Mouse (Mus musculus) embryonic fibroblast, embryonic 13.5 days (primary cell): ENCODE data around the gene Ebpl.

ENCODE experiments used
- CTCF ChIP-seq: IDR thresholded peaks from 2 replicates; pipeline ENCODE4 v1.5.1; 2011; ENCODE audit warnings: mild to moderate bottlenecking, control low read depth, low read length, moderate library complexity, borderline replicate concordance; ENCODE audit not compliant: insufficient read depth
- POLR2A ChIP-seq: IDR thresholded peaks from 2 replicates; pipeline ENCODE4 v1.6.1; 2011; ENCODE audit warnings: low read depth, mild to moderate bottlenecking, control low read depth, low read length, moderate library complexity

DNA sequence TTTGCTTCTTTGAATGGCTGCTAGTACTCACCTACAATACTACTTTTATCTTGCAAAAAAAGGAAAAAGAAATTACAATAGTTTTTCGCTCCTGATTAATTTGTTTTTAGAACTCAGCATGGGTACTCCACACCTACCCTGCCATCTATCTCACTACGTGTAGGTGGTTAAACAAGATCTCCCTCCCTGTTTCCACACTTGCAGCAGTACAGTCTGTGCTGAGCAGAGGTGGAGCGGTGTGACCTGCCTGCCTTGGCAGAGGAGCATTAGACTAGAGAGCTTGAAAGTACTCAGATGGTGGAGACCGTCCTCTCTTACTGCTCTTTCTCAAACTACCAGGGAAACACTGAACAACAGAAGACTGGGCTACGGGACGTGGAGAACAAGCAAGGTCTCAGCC, 34.5 kb upstream of the Ebpl start:
- TF ChIP-seq CTCF, result no peak
- TF ChIP-seq POLR2A, result no peak
